Comparison of ENCODE assay signal across 8 mouse cellular contexts in genomic region chr1:128592211-128592741, GRCm38 (mm10). TPM values are rescaled to one million over a fixed set of nuclear protein-coding genes. Genes with fewer than 3 reads are reported as not detected.
DNase-seq lines count a peak whose midpoint lies in the region; ATAC-seq lines count a peak whose summit lies in the region.

Gene Cxcr4 (minus strand): TSS chr1:128592293.

- H3K4me3 ChIP-seq in intestine, embryonic 14.5 days (ENCODE audit: low read depth, low read length) = peak within 1 kb of the TSS; percentile 62
- peak within 1 kb of the TSS; percentile 71 for H3K4me3 ChIP-seq in midbrain, embryonic 10.5 days

- peak within 1 kb of the TSS; percentile 97 for H3K4me2 ChIP-seq in intestine, embryonic 14.5 days (ENCODE audit: low read length)

- DNase-seq in WW6 (ENCODE audit: low read depth, low spot score) = peak; percentile 61
- DNase-seq in embryo, embryonic 11.5 days (ENCODE audit: low read depth, low spot score) = peak; percentile 71
- DNase-seq in gastrocnemius, postnatal 4 days (ENCODE audit: low spot score in 2 of 2) = peak; percentile 73 to 85
- DNase-seq in intestine, embryonic 14.5 days (ENCODE audit: low spot score) = peak; percentile 95
- DNase-seq in left cerebral cortex, postnatal 4 days = peak; percentile 90
- DNase-seq in midbrain, embryonic 10.5 days (ENCODE audit: low spot score) = peak; percentile 96
- peak; percentile 78 for DNase-seq in right cerebral cortex, postnatal 4 days
- no peak for DNase-seq in MN1 (ENCODE audit: low spot score)

- H3K27me3 ChIP-seq in intestine, embryonic 14.5 days (replicated peaks; ENCODE audit: control insufficient read depth, insufficient read depth, low read length) = 0 out of 2 replicates have a peak, but pooled peaks cover 8% of the 10 kb centered on the region
- H3K27me3 ChIP-seq in midbrain, embryonic 10.5 days (ENCODE audit: low read depth, poor library complexity, severe bottlenecking) = peaks cover 8% of the 10 kb centered on the region

- WGBS in intestine, embryonic 14.5 days = under 1% methylated on average over 27 of the region's 27 CpGs
- WGBS in midbrain, embryonic 10.5 days = under 1% methylated on average over 27 of the region's 27 CpGs

- peaks cover 4% of the 10 kb centered on the region; the same call in 1 of the 2 replicates for H3K36me3 ChIP-seq in intestine, embryonic 14.5 days (ENCODE audit: control insufficient read depth, insufficient read depth, low read length)
- H3K36me3 ChIP-seq in midbrain, embryonic 10.5 days = peaks cover 24% of the 10 kb centered on the region

- H3K4me1 ChIP-seq in intestine, embryonic 14.5 days (replicated peaks; ENCODE audit: control insufficient read depth, insufficient read depth, low read length) = peaks cover 21% of the 10 kb centered on the region
- H3K4me1 ChIP-seq in midbrain, embryonic 10.5 days = peaks cover 78% of the 10 kb centered on the region

- intact Hi-C loops in left cerebral cortex, postnatal 4 days (cut with DNase I) = loop anchor here (10.0 kb wide), 1 partner anchor 187 kb away; no protein-coding TSS in a partner anchor

- H3K9me3 ChIP-seq in intestine, embryonic 14.5 days (ENCODE audit: control insufficient read depth, low read length) = no peaks in the 10 kb centered on the region
- H3K9me3 ChIP-seq in midbrain, embryonic 10.5 days (replicated peaks) = no peaks in the 10 kb centered on the region

- H3K27ac ChIP-seq in intestine, embryonic 14.5 days (ENCODE audit: low read depth) = no peak within 1 kb of the TSS; the same call in 1 of the 2 replicates
- peak within 1 kb of the TSS; percentile 98 for H3K27ac ChIP-seq in midbrain, embryonic 10.5 days (replicated peaks)

- H3K9ac ChIP-seq in intestine, embryonic 14.5 days (ENCODE audit: low read length) = peak within 1 kb of the TSS; percentile 48

- peak; percentile 80 for ATAC-seq in intestine, embryonic 14.5 days (replicated peaks; ENCODE audit: low FRiP score, low TSS enrichment, low read depth)

RNA-seq across cellular contexts. Expression of gene Cxcr4, which starts in this region (rescaled TPM):
- 10 to 100 TPM; 20.4 to 24.2 TPM for total RNA-seq in gastrocnemius, postnatal 4 days (2021)
- 4.0 and 5.6 TPM in 2 replicates for polyA plus RNA-seq in intestine, embryonic 14.5 days (2014; fragmentation: Nextera tagmentation; extraction: Ambion mirVana)
- total RNA-seq in left cerebral cortex, postnatal 4 days (2021) = 10 to 100 TPM; 22.5 to 23.7 TPM
- polyA plus RNA-seq in midbrain, embryonic 10.5 days (2016; fragmentation: Nextera tagmentation; extraction: Ambion mirVana) = 18.6 and 20.2 TPM in 2 replicates
